Mouse (Mus musculus): ENCODE data around the gene Pkp1. TPM values are rescaled to one million over a fixed set of nuclear protein-coding genes. Genes with fewer than 3 reads are reported as not detected.

Pkp1 gene
- polyA plus RNA-seq, 1 experiment = not detected

GRCm38 (mm10) chr1:135882385-135883109 lies 36.5 kb downstream of the Pkp1 start:
- TF ChIP-seq GATA1 (IDR thresholded peaks at IDR 0.05; ENCODE audit: low read length) = no peak

GRCm38 (mm10) chr1:135877248-135877647 lies 41.8 kb downstream of the Pkp1 start:
- TF ChIP-seq GATA1 (IDR thresholded peaks at IDR 0.05; ENCODE audit: low read length) = no peak

- TF ChIP-seq GATA1 (IDR thresholded peaks at IDR 0.05; ENCODE audit: low read length) = no peak
Measured at GRCm38 (mm10) chr1:135872991-135873390, 46.0 kb downstream of the Pkp1 start.

- no peak for TF ChIP-seq GATA1 (IDR thresholded peaks at IDR 0.05; ENCODE audit: low read length)
Measured at GRCm38 (mm10) chr1:135868570-135868969, 50.4 kb downstream of the Pkp1 start.

GRCm38 (mm10) chr1:135865518-135866194 lies 53.4 kb downstream of the Pkp1 start:
- TF ChIP-seq GATA1 (IDR thresholded peaks at IDR 0.05; ENCODE audit: low read length) = no peak

- TF ChIP-seq GATA1 (IDR thresholded peaks at IDR 0.05; ENCODE audit: low read length) = no peak
Measured at GRCm38 (mm10) chr1:135864830-135865229, 54.2 kb downstream of the Pkp1 start.

GRCm38 (mm10) chr1:135863786-135864335 lies 55.1 kb downstream of the Pkp1 start:
- no peak for TF ChIP-seq GATA1 (IDR thresholded peaks at IDR 0.05; ENCODE audit: low read length)

- no peak for TF ChIP-seq GATA1 (IDR thresholded peaks at IDR 0.05; ENCODE audit: low read length)
Measured at GRCm38 (mm10) chr1:135862561-135862960, 56.4 kb downstream of the Pkp1 start.

GRCm38 (mm10) chr1:135861980-135862552 lies 56.9 kb downstream of the Pkp1 start:
- no peak for TF ChIP-seq GATA1 (IDR thresholded peaks at IDR 0.05; ENCODE audit: low read length)

GRCm38 (mm10) chr1:135861091-135861490 lies 57.9 kb downstream of the Pkp1 start:
- TF ChIP-seq GATA1 (IDR thresholded peaks at IDR 0.05; ENCODE audit: low read length) = no peak

- no peak for TF ChIP-seq GATA1 (IDR thresholded peaks at IDR 0.05; ENCODE audit: low read length)
Measured at GRCm38 (mm10) chr1:135858533-135858932, 60.5 kb downstream of the Pkp1 start.

- TF ChIP-seq GATA1 (IDR thresholded peaks at IDR 0.05; ENCODE audit: low read length) = no peak
Measured at GRCm38 (mm10) chr1:135857137-135857775, 61.8 kb downstream of the Pkp1 start.

- no peak for TF ChIP-seq GATA1 (IDR thresholded peaks at IDR 0.05; ENCODE audit: low read length)
Measured at GRCm38 (mm10) chr1:135856070-135856469, 62.9 kb downstream of the Pkp1 start.

GRCm38 (mm10) chr1:135855344-135855687 lies 63.7 kb downstream of the Pkp1 start:
- TF ChIP-seq GATA1 (IDR thresholded peaks at IDR 0.05; ENCODE audit: low read length) = no peak

- no peak for TF ChIP-seq GATA1 (IDR thresholded peaks at IDR 0.05; ENCODE audit: low read length)
Measured at GRCm38 (mm10) chr1:135854591-135855343, 64.2 kb downstream of the Pkp1 start.

All from G1E-ER4 (cell line).